Mouse (Mus musculus) testis, adult 2 months (tissue): ENCODE results near the gene Kif6.

Experiments used
- CTCF ChIP-seq: fragments of 200-500 bp; IDR thresholded peaks from 2 replicates; pipeline ENCODE4 v1.5.1; 2012; ENCODE audit warnings: low read depth, mild to moderate bottlenecking, inconsistent platforms, low read length, moderate library complexity; ENCODE audit not compliant: control insufficient read depth, insufficient read depth, insufficient replicate concordance
- POLR2A ChIP-seq: fragments of 200-500 bp; IDR thresholded peaks from 2 replicates; pipeline ENCODE4 v1.6.1; 2012; ENCODE audit warnings: low read depth, mild to moderate bottlenecking, inconsistent platforms, low read length, moderate library complexity; ENCODE audit not compliant: control insufficient read depth

DNA sequence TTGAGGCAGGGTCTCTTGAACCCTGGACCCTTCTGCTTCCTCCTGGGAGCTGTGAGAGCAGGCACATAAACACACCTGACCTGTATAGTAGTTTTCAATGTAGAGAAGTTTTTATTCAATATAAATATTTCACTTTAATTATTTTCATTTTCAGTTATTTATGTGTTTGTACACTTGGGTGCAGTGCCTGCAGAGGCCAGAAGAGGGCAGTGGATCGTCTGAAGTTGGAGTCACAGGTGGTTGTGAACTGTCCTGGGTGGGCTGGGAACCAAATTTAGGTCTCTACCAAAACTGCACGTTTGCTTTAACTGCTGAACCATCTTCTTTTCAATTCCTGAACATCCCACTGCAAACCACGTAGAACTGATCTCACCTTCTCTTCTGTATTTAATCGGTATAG, 35.4 kb downstream of the Kif6 start:
- no peak for TF ChIP-seq POLR2A
- peak; percentile 56; the same call in 1 of the 2 replicates for TF ChIP-seq CTCF
